Mouse (Mus musculus) mouse embryonic stem cell (cell line): ENCODE results near the gene Mllt11.

Source experiments
- in situ Hi-C, 2 experiments: fragments of 300-500 bp; cut with MboI; formaldehyde crosslinking; loops; 1 replicate in 1 of 2; 3 replicates in 1 of 2; pipeline ENCODE4 v1.14.3; 2019 to 2020; ENCODE audit warnings: low sequenced_read_pairs in 2 of 2, low pct_unique_long_range_greater_than_20kb in 1 of 2, mixed read lengths in 1 of 2; ENCODE audit not compliant: unreplicated experiment in 1 of 2

Gene Mllt11

GRCm38 (mm10) chr3:95231298-95232221 lies at the start of gene Mllt11:
TSS of gene Mllt11 (minus strand) at chr3:95232171.
- in situ Hi-C loops: no loop called here

GRCm38 (mm10) chr3:95281216-95282126 lies 49.5 kb upstream of the Mllt11 start, which contains the start of the genes Mindy1 and Prune1:
TSS of gene Mindy1 (plus strand) at chr3:95281345.
TSS of gene Prune1 (minus strand) at chr3:95282076.
- in situ Hi-C loops: no loop called here

DNA sequence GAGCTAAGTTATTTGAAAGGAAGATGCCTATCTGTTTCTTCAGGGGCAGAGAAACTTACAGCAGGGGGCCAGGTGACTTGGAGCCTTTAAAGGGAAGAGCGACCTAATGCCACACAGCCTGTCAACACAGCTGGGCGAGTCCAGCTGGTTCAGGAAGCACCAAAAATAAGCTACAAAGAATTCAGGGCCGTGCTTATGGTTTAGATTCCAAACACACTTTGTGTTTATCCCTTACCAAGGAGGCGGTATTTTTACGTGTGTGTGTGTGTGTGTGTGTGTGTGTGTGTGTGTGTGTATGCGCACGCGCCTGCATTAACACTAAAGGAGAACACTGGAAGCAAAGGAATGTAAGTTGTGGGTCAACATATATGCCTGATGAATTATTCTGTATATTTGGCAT lies 48.8 kb upstream of the Mllt11 start:
- in situ Hi-C loops: no loop called here

GRCm38 (mm10) chr3:95277149-95277551 lies 45.2 kb upstream of the Mllt11 start:
- in situ Hi-C loops: no loop called here

- in situ Hi-C loops: no loop called here
These were observed 44.5 kb upstream of the Mllt11 start for GRCm38 (mm10) chr3:95276428-95276934.

DNA sequence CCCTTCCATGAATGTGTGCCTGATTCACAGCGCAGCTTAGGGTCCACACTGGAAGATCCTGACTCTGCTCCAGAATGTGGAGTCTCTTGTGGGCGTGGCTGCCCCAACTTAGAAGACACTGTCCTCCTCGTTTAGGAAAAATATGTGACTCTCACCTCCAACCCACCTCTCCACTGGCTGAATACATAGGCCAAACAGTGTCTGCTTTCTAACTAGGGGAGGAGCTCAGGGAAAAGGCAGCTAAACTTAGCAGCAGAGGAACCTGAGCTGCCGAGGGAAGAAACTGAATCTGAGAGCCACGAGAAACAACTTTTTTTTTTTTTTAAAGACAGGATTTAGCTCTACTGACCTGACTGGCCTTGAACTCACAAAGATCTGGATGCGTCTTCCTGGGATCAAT lies 43.2 kb upstream of the Mllt11 start:
- in situ Hi-C loops: no loop called here

DNA sequence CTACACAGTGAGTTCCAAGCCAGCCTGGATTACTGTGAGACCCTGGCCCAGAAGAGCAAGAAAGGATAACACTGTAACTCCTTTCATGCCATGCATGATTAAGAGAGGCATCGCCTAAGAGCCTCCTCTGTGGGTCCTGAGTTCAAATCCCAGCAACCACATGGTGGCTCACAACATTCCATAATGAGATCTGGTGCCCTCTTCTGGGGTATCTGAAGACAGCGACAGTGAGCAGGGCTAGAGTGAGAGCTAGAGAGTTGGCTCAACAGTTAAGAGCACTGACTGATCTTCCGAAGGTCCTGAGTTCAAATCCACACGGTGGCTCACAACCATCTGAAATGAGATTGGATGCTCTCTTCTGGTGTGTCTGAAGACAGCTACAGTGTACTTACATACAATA lies 42.5 kb upstream of the Mllt11 start:
- in situ Hi-C loops: no loop called here

DNA sequence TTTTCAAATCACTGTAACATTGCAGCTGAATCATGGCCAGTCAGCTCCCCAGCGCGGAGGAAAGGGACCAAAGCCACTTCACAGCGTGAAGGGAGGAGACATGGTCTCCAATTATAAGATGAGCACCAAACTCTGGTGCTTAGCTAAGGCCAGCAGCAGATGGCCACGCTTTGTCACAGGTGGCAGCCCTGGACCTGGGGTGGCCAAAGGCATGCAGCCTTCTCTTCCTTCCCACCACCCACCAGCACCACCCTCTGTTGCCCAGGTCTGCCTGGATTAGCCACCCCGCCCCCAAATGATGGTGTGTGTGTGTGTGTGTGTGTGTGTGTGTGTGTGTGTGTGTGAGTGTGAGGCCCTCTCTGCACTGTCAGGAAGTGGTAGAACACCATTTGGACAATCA lies 41.5 kb upstream of the Mllt11 start:
- in situ Hi-C loops: no loop called here

DNA sequence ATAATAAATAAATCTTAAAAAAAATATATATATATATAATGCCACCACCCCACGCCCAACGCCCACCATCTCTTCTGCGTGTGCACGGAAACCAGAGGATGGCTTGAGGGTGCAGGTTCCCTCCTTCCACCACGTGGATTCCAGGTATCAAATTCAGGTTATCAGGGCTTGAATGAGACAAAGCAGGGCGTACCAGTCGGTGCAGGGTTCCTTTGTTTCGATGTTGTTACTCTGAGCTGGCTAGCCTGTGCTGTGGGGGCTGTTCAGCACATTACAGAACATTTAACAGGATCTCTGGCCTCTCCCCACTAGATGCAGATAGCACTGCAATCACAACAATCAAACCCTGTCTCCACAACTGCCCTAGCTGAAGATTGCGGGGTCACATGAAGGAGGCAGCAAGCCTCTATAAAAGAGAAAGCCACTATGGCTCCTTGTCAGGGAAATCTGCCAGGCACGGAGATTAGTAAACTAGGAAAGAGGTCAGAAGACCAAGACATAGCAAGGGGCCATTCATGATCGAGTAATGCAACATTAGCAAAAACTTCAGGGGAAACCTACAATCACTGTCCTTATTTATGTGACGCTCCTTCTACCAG lies 38.9 kb upstream of the Mllt11 start:
- in situ Hi-C loops: no loop called here

GRCm38 (mm10) chr3:95269789-95270188 lies 37.8 kb upstream of the Mllt11 start:
- in situ Hi-C loops: no loop called here

- in situ Hi-C loops: no loop called here
These were observed 35.9 kb upstream of the Mllt11 start for GRCm38 (mm10) chr3:95267855-95268254.

DNA sequence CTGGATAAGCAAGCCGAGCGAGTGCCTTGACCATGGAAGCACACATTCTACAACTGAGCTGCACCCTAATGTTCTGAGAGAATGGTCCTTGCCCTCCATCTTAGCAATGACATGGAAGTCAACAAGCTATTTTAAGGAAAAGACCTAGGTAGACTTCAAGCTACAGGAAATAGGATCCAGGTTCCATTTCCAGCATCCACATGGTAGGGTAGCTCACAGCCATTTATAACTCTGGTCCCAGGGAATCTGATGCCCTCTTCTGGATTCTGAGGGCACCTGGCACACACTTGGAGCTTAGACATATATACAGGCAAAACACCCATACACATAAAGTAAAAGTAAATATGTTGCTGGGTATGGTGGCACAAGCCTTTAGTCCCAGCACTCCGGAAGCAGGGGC lies 34.1 kb upstream of the Mllt11 start:
- in situ Hi-C loops: no loop called here

DNA sequence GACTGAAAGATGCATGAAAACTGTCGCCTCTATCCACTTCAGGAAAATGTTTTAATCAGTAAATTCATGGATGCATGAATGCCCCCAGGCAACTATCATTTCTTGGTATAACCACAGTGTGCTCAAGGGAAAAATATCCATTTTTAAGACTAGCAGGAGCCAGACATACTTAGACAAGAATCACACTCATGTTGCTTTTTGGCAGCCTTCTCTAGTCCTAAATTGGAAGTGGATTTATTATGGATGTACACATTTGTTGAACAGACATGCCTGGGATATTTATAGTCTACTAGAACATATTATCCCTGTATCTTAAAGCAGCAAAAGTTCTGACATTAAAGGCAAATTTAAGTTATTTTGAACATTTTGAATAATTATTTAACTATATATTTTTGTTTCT lies 32.8 kb upstream of the Mllt11 start:
- in situ Hi-C loops: no loop called here

DNA sequence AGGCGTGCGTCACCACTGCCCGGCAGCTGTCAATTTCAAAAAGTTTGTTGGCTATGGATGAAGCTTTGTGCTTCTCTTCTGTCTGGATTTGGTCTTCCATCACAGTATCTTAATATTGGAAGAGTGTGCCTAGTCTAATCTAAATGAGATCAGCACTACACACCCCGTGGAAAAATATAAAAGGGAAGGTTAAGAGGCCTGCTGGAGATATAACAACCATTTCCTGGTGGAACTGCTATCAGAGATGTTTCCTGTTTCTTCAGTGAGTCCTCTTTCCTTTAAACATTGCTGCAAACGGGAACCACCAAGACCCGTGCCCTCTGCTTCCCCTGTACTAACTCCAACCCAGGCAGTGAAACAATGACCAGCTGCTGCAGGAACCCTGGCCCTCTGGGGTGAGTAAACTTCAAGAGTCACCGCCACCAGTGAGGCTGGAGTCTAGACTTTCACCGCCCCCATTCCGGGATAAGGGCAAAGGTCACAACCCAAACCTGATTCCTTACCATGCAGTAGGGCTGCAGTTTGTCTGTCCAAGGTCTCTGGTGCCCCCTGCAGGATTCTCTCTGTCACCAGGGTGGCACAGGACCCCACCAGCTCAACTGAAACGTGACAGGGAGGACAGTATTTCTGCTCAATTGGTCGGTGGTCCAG lies 31.2 kb upstream of the Mllt11 start:
- in situ Hi-C loops: no loop called here

DNA sequence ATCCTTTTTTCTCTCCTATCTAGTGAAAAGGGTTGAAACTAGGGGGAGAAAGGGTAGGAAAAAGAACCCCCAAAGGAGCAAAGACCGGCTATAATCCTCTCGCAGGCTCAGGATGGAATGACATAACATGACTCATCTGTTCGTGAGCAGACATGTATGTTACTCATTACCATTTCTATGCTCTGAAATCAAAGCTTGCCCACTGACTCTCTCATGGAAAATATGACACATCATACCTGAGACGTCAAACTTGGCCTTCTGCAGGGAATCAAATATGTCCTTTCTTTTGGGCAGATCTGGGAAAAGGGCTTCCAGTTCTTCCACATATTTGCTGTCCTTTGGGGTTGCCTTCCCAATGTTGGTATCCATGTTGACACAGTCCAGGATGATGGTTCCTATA lies 30.0 kb upstream of the Mllt11 start:
- in situ Hi-C loops: no loop called here

- in situ Hi-C loops: no loop called here
These were observed 25.0 kb upstream of the Mllt11 start for GRCm38 (mm10) chr3:95256931-95257330.

- in situ Hi-C loops: no loop called here
These were observed 18.9 kb upstream of the Mllt11 start, which contains the start of gene Bnipl for GRCm38 (mm10) chr3:95250783-95251424. TSS of gene Bnipl (minus strand) at chr3:95251193.

DNA sequence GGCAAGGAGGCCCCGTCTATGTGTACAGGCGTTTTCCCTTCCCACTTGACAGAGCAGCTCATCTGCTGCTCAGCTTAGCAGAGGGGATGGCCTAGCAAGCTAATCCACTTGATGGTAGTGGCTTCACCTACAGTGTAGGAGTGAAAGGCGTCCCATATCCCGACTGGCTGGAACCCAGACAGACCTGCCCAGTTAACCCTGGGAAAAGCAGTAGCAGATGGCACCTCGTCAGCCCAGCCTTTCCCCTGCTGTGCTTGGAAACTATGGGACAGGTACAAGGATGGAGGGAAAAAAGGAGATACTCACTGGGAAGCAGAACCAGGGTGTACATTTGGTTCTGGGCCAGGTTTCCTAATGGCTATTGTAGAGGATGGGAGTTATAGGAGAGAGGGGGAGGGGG lies 18.4 kb upstream of the Mllt11 start:
- in situ Hi-C loops: no loop called here
